Mouse (Mus musculus) bone marrow, adult 2 months (tissue): ENCODE data around the gene Atp11b.

Experiments used
- CTCF ChIP-seq: fragments of 200-500 bp; IDR thresholded peaks from 2 replicates; pipeline ENCODE4 v1.5.1; 2011; ENCODE audit warnings: low read length, control low read depth; ENCODE audit not compliant: control insufficient read depth, insufficient read depth
- POLR2A ChIP-seq: fragments of 200-500 bp; IDR thresholded peaks from 2 replicates; pipeline ENCODE4 v1.6.1; 2011; ENCODE audit warnings: low read depth, mild to moderate bottlenecking, control low read depth, low read length, borderline replicate concordance; ENCODE audit not compliant: control insufficient read depth

DNA sequence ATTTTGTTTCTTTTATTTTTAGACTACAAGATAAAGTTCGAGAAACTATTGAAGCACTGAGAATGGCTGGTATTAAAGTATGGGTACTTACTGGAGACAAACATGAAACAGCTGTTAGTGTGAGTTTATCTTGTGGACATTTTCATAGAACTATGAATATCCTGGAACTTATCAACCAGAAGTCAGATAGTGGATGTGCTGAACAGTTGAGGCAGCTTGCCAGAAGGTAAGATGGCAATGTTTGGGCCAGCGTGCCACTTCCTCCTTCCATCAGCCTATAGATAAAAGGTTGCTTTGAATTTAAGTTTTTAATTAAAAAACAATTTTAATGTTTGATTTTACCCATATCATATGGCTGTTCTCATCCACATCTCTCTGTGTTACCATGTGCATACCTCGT is 66.0 kb downstream of the Atp11b start:
- TF ChIP-seq CTCF (no peak), POLR2A (no peak)
